Mouse (Mus musculus) neural tube, embryonic 11.5 days (tissue): Measurements from ENCODE around the gene Vcp. TPM values are rescaled to one million over a fixed set of nuclear protein-coding genes. Genes with fewer than 3 reads are reported as not detected.
A peak's percentile ranks its signal among the peaks of the same experiment; 100 is the strongest.
"Not testable (repeated sequence)": the region's sequence is repeated elsewhere in the genome, so short reads cannot be mapped to it uniquely, and the experiment has no call there.

ENCODE experiments used
- ATAC-seq: fragments of 200-750 bp; cut with Nextera tagmentation; 2 replicates; pipeline ENCODE4 v1.8.0; 2017; ENCODE audit warnings: moderate number of reproducible peaks, mild to moderate bottlenecking, moderate TSS enrichment, moderate library complexity; ENCODE audit not compliant: insufficient read depth, low FRiP score, low TSS enrichment
- DNase-seq: peaks from one replicate; pipeline ENCODE4 v3.0.0-alpha.2; 2015; ENCODE audit warnings: low spot score
- H3K27ac ChIP-seq: fragments of 300-500 bp; sonication (generic); 2 replicates; pipeline ENCODE4 v1.5.1; 2014; ENCODE audit warnings: low read depth, mild to moderate bottlenecking, low read length
- H3K27me3 ChIP-seq: fragments of 300-500 bp; sonication (generic); 2 replicates; pipeline ENCODE4 v1.6.1; 2014; ENCODE audit warnings: mild to moderate bottlenecking, low read length, mixed read lengths; ENCODE audit not compliant: control insufficient read depth, insufficient read depth
- H3K36me3 ChIP-seq: fragments of 300-500 bp; sonication (generic); 2 replicates; pipeline ENCODE4 v1.6.1; 2014; ENCODE audit warnings: mild to moderate bottlenecking, low read length, moderate library complexity, mixed read lengths; ENCODE audit not compliant: control insufficient read depth, insufficient read depth
- H3K4me1 ChIP-seq: fragments of 300-500 bp; sonication (generic); 2 replicates; pipeline ENCODE4 v1.6.1; 2014; ENCODE audit warnings: low read length, mixed read lengths; ENCODE audit not compliant: control insufficient read depth, insufficient read depth
- H3K4me2 ChIP-seq: fragments of 300-500 bp; sonication (generic); 2 replicates; pipeline ENCODE4 v1.6.1; 2014; ENCODE audit warnings: low read depth, mild to moderate bottlenecking, moderate library complexity
- H3K4me3 ChIP-seq: fragments of 300-500 bp; sonication (generic); 2 replicates; pipeline ENCODE4 v1.5.1; 2014; ENCODE audit warnings: low read depth, low read length
- H3K9ac ChIP-seq: fragments of 300-500 bp; sonication (generic); 2 replicates; pipeline ENCODE4 v1.6.1; 2014; ENCODE audit warnings: mild to moderate bottlenecking, low read length
- H3K9me3 ChIP-seq: fragments of 300-500 bp; sonication (generic); 2 replicates; pipeline ENCODE4 v1.6.1; 2016; ENCODE audit warnings: low read length; ENCODE audit not compliant: control insufficient read depth
- WGBS: fragments of 180-500 bp; shearing (Covaris S2); extraction: QIAGEN DNeasy Blood & Tissue Kit; methylation state at CpG from one replicate; pipeline ENCODE4 v1.1.7; 2014; 5-methylcytosine and 5-hydroxymethylcytosine counted together
- polyA plus RNA-seq: library from polyadenylated mRNA; unstranded; fragments of >200 nt; fragmentation: Nextera tagmentation; extraction: Ambion mirVana; gene quantifications from 2 replicates; pipeline ENCODE4 v1.2.1, GENCODE M21; 2014

The Vcp gene
- polyA plus RNA-seq = 664 and 691 TPM in 2 replicates

DNA sequence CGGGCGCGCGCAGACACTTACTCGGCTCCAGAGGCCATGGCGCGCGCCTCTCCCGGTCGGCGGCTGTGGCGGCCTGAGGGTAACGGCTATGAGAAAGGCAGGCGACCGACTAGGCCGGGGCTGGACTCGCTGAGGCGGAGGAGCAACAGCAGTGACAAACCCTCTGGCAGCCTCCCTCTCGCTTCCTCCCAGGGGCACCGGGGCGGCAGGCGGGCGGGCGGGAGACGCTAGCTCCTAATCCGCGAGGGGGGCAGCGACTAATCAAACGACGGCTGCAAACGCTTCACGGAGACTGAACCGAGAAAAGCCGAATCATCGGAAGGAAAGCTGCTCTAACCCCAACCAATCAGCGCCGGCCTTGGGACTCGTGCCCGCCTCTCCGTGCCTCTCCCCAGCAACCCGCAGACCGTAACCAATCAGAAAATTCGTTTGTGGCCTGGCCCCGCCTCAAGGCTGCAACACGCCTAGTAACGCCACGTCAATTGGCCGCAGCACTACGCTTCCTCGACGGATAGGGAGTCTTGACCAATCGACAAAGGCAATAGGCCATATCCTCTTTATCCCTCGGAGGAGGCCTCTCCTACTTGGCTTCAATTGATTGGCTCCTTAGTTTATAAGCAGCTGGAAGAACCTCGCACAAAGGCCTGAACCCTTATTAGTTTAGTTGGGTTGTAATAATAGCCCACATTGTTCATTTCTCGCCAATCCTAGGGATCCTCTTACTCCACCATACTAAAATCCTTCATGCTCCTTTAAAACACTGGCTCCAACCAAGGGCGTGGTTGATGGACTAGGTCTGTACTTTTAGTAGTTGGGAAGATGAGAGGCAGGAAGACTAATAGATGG lies at the start of gene Vcp:
Vcp (minus strand) TSS at position 367 of the 846 bp plus-strand sequence.
- H3K9me3 ChIP-seq, H3K4me1 ChIP-seq, H3K27me3 ChIP-seq, H3K36me3 ChIP-seq: not testable (repeated sequence)
- ATAC-seq (peak; percentile 99), DNase-seq (peak; percentile 98)
- Histone ChIP-seq H3K27ac (peak within 1 kb of the TSS; percentile 98), H3K4me2 (peak within 1 kb of the TSS; percentile 67), H3K4me3 (peak within 1 kb of the TSS; percentile 96), H3K9ac (peak within 1 kb of the TSS; percentile 97)
- WGBS = 1% methylated on average over 46 of the region's 56 CpGs

DNA sequence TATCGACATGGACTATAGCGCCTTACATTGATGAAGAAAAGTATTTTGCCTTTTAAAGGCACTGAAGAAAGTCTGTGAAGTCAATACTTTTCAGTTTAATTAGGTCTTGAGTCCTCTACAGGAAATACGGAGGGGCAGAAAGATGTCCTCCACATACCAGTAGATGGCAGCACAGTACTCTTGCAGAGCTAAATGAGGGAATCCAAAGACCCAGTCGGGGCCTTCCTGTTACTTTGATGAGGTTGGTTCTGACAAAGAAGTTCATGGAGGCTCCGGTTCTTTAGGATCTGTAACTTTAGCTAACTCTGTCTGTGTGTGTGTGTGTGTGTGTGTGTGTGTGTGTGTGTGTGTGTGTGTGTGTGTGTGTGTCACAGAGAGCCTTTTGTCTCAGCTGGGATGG lies 46.9 kb upstream of the Vcp start:
- peak overlapping the region; percentile 1; the same call in 1 of the 2 replicates for H3K4me2 ChIP-seq
- WGBS = 7% methylated on average over 5 of the region's 5 CpGs
- no peaks in the 10 kb centered on the region for H3K27me3 ChIP-seq
- no peak overlapping the region for H3K9ac ChIP-seq
- H3K36me3 ChIP-seq = no peaks in the 10 kb centered on the region
- no peak overlapping the region for H3K27ac ChIP-seq
- no peak for ATAC-seq
- DNase-seq = peak; percentile 65
- H3K9me3 ChIP-seq = no peaks in the 10 kb centered on the region
- H3K4me3 ChIP-seq = no peak overlapping the region
- peaks cover 10% of the 10 kb centered on the region; the same call in 1 of the 2 replicates for H3K4me1 ChIP-seq

DNA sequence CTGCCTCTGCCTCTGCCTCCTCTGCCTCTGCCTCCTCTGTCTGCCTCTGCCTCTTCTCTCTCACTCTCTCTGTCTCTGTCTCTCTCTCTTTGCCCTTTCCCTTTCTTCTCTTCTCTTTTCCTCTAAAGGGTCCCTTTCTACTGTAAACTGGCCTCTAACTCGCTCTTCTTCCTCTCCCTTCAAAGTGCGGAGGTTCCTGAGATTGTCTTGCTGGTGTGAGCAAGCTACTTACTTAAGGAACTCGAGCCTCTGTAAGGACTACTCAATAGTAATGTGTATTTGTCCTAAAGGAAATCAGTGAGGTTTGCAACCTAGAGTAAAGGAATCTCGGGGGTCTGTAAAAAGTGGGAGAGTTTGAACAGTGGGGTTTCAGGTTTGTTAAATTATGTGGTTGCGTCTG lies 46.3 kb upstream of the Vcp start:
- WGBS = 61% methylated on average over 5 of the region's 5 CpGs
- Histone ChIP-seq H3K4me3 (peak overlapping the region; percentile 50; the same call in 1 of the 2 replicates), H3K4me2 (peak overlapping the region; percentile 73; the same call in 1 of the 2 replicates), H3K9me3 (no peaks in the 10 kb centered on the region), H3K27me3 (no peaks in the 10 kb centered on the region), H3K27ac (no peak overlapping the region), H3K36me3 (no peaks in the 10 kb centered on the region), H3K9ac (no peak overlapping the region), H3K4me1 (peaks cover 10% of the 10 kb centered on the region; the same call in 1 of the 2 replicates)
- DNase-seq (no peak), ATAC-seq (no peak)

DNA sequence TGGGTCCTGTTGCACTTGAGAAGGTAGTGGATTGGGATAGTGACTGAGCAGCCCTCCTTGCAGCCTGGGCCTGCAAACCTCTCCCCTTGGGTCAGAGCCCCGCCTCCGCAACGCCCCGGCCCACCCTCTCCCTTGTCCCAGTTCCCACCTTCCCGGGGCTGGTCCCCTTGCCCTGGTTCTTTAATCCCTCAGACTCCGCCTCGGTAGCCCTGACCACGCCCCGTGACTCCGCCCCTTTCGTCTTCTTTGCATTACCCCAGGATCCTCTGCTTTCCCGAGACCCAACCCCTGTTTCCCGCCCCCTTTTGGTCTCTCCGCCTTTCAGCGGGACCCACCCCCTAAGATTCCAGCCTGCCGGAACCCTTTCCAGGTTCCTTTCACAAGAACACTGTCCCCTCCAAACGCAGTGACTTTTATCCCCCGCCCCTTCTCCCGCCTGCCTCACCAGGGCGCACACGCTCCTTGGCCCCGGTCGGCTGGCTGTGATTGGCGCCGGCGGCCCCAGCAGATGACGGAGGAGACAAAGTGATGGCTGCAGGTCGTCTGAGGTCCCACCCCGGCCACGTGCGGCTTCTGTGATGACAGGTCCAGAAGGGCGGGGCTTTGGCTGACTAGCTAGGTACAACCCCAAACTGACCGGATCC lies 45.5 kb upstream of the Vcp start, which contains the start of gene Fam214b:
Fam214b (minus strand) TSS at position 562 of the 644 bp plus-strand sequence.
- Histone ChIP-seq H3K9ac (peak within 1 kb of the TSS; percentile 60), H3K9me3 (no peaks in the 10 kb centered on the region), H3K36me3 (no peaks in the 10 kb centered on the region), H3K4me2 (peak within 1 kb of the TSS; percentile 73), H3K27ac (peak within 1 kb of the TSS; percentile 95), H3K4me3 (peak within 1 kb of the TSS; percentile 50), H3K4me1 (peaks cover 12% of the 10 kb centered on the region), H3K27me3 (no peaks in the 10 kb centered on the region)
- ATAC-seq (peak; percentile 76), DNase-seq (peak; percentile 99)
- WGBS = under 1% methylated on average over 33 of the region's 33 CpGs

DNA sequence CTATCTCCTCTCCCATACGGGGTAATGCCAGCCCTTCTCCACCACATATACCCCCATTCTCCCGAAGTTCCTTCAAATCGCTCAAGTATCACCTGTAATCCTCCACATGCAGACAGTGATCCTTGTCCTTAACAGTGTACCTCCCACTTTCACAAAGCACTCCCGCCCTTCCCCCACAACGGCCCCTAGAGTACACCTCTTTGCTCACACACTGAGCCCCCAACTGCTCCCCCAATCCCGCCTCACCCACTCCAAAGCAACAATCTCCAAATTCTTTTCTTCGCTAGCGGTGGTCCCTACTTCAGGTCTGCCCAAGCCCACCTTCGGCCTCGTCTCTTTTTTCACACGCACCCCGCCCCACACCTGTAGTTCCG lies 45.0 kb upstream of the Vcp start:
- no peaks in the 10 kb centered on the region for H3K9me3 ChIP-seq
- ATAC-seq = peak; percentile 8; the same call in 1 of the 2 replicates
- peak overlapping the region; percentile 95 for H3K27ac ChIP-seq
- no peak for DNase-seq
- H3K4me2 ChIP-seq = peak overlapping the region; percentile 73
- H3K9ac ChIP-seq = peak overlapping the region; percentile 60
- no peaks in the 10 kb centered on the region for H3K36me3 ChIP-seq
- 7% methylated on average over 13 of the region's 13 CpGs for WGBS
- H3K4me1 ChIP-seq = peaks cover 14% of the 10 kb centered on the region
- H3K4me3 ChIP-seq = peak overlapping the region; percentile 50
- H3K27me3 ChIP-seq = no peaks in the 10 kb centered on the region

DNA sequence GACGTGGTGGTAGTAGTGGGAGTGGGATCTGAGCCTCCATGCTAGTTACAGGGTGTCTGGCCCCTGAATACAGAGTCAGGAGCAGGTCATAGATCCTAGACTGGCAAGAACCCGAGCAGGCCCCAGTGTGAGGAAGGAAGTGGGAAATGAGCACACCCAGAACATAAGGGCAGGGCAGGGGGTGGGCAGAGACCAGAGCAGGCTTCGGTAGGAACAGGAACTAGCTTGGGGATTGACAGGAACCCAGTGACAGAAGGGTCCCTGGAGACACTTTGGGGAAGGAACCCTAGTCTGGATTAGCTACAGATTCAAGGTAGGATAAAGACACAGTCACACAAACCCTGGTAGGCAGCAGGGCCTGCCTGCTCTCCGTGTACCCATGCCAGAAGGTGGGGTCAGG lies 44.4 kb upstream of the Vcp start:
- H3K9me3 ChIP-seq = no peaks in the 10 kb centered on the region
- H3K9ac ChIP-seq = peak overlapping the region; percentile 60
- WGBS = 8% methylated on average over 4 of the region's 4 CpGs
- H3K4me3 ChIP-seq = peak overlapping the region; percentile 50
- no peaks in the 10 kb centered on the region for H3K27me3 ChIP-seq
- peak overlapping the region; percentile 73 for H3K4me2 ChIP-seq
- peak; percentile 19 for DNase-seq
- H3K36me3 ChIP-seq = no peaks in the 10 kb centered on the region
- H3K4me1 ChIP-seq = peaks cover 14% of the 10 kb centered on the region
- ATAC-seq = no peak
- H3K27ac ChIP-seq = peak overlapping the region; percentile 95

DNA sequence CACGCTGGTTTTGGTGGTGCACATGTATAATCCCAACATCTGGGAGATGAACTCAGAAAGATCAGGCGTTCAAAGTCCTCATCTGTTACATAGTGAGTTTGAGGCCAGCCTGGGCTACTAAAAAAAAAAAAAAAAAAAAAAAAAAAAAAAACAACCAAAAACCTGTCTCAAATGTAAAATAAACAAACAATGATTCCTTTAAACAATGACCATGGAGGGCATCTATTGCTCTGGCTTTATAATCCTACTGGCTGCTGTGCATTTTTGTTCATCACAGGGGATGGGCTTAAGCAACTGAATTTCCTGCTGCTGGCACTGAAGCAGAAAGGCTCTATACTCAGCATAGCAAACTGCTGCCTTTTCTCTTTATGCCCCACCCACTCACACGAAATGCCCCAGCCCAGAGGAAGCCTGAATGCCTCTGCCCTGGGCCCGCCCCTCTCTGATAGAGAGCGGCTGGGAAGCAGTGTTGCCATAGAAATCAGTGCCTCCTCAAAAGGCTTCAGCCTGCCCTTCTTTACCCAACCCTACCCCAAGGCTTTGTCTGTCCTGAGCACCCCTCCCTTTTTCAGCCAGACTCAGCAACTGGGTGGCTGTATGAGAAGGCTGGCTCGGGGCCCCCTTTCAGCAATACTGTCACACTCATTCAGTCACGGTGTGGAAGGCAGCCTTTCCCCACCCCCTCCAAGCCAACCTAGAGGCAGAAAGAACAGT lies 43.5 kb upstream of the Vcp start:
- H3K27ac ChIP-seq = peak overlapping the region; percentile 95
- 17% methylated on average over 7 of the region's 7 CpGs for WGBS
- peak overlapping the region; percentile 60 for H3K9ac ChIP-seq
- H3K27me3 ChIP-seq = no peaks in the 10 kb centered on the region
- peak overlapping the region; percentile 73 for H3K4me2 ChIP-seq
- H3K36me3 ChIP-seq = no peaks in the 10 kb centered on the region
- H3K4me1 ChIP-seq = peaks cover 20% of the 10 kb centered on the region
- DNase-seq (peak; percentile 88), ATAC-seq (peak; percentile 76)
- H3K9me3 ChIP-seq = no peaks in the 10 kb centered on the region
- H3K4me3 ChIP-seq = peak overlapping the region; percentile 50

DNA sequence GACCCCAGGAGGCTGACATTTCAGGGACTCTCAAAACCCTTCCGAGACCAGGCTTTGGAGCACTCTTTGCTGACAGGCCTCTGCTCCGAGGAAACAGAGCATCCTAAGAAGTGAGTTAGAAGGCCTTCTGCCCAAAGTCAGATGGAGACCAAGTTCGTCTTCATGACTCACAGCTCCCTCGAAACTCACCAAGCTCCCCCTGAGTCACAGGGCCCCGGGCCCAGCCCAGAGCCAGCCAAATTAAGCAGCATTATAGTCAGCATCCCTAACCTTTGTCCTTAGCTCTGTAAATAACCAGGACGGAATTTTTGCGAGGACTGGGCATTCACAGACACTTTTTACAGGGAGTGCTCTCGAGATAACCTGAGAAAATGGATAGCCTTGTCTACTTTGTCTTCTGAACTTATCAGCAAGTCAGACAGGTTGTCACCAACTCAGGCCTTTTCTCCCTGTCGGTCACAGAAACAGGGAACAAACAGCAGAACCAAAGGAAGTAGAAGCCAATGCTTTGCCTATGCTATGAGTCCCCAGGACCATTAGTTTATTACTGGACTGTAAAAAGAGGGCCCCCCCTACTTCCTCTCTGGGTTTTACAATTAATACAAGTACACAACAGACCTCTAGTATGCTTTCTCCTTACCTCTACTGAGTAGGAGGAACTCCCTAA lies 40.7 kb upstream of the Vcp start:
- DNase-seq (no peak), ATAC-seq (no peak)
- no peaks in the 10 kb centered on the region for H3K27me3 ChIP-seq
- H3K27ac ChIP-seq = 0 out of 2 replicates have a peak overlapping the region, but pooled peaks have one; percentile 29
- H3K4me2 ChIP-seq = no peak overlapping the region
- H3K9me3 ChIP-seq = no peaks in the 10 kb centered on the region
- H3K36me3 ChIP-seq = peaks cover 3% of the 10 kb centered on the region; the same call in 1 of the 2 replicates
- no peak overlapping the region for H3K9ac ChIP-seq
- H3K4me1 ChIP-seq = peaks cover 20% of the 10 kb centered on the region
- no peak overlapping the region for H3K4me3 ChIP-seq
- WGBS = 65% methylated on average over 9 of the region's 9 CpGs
